Mouse (Mus musculus): Measurements from ENCODE around the gene Btbd2.

DNA sequence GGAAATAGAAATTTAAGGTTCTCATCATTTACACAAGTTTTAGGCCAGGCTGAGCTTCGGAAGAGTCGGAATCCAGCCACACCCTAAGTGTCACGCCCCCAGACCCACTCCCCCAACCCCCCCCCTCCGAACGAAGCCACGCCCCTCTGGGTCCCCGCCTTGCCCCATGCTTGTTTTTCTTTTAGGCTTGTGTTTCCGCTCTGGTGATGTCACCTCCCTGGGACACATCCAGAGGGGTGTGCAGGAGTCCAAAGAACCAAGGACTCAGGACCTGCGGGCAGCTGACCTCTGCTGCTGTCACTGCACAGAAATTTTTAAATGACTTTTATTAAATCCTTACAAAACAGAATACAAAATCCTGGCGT, 8.1 kb upstream of the Btbd2 start:
- TF ChIP-seq CTCF (IDR thresholded peaks at IDR 0.05; ENCODE audit: control insufficient read depth, insufficient read depth, insufficient replicate concordance, low read depth, low read length), result no peak
- no peak for TF ChIP-seq POLR2A (IDR thresholded peaks at IDR 0.05; ENCODE audit: control insufficient read depth, low read depth, low read length)

All from testis, adult 2 months (tissue).